Mouse (Mus musculus): ENCODE results near the gene Slc6a6. TPM values are rescaled to one million over a fixed set of nuclear protein-coding genes. Genes with fewer than 3 reads are reported as not detected.

Slc6a6 gene
- total RNA-seq, 1 experiment from 2014 or later, result 169 TPM

GRCm38 (mm10) chr6:91745246-91745645, 61.4 kb downstream of the Slc6a6 start:
- no peak for ATAC-seq (ENCODE audit: extremely low read depth, insufficient number of reproducible peaks, low FRiP score, poor library complexity, severe bottlenecking)

GRCm38 (mm10) chr6:91745947-91746582, 62.2 kb downstream of the Slc6a6 start:
- ATAC-seq (ENCODE audit: extremely low read depth, insufficient number of reproducible peaks, low FRiP score, poor library complexity, severe bottlenecking), result no peak

- no peak for ATAC-seq (ENCODE audit: extremely low read depth, insufficient number of reproducible peaks, low FRiP score, poor library complexity, severe bottlenecking)
These were observed 62.9 kb downstream of the Slc6a6 start for GRCm38 (mm10) chr6:91746776-91747175.

- no peak for ATAC-seq (ENCODE audit: extremely low read depth, insufficient number of reproducible peaks, low FRiP score, poor library complexity, severe bottlenecking)
These were observed 67.1 kb downstream of the Slc6a6 start for GRCm38 (mm10) chr6:91750976-91751375.

GRCm38 (mm10) chr6:91752884-91753283, 69.0 kb downstream of the Slc6a6 start:
- ATAC-seq (ENCODE audit: extremely low read depth, insufficient number of reproducible peaks, low FRiP score, poor library complexity, severe bottlenecking), result no peak

GRCm38 (mm10) chr6:91754098-91754497, 70.2 kb downstream of the Slc6a6 start:
- ATAC-seq (ENCODE audit: extremely low read depth, insufficient number of reproducible peaks, low FRiP score, poor library complexity, severe bottlenecking), result no peak

- no peak for ATAC-seq (ENCODE audit: extremely low read depth, insufficient number of reproducible peaks, low FRiP score, poor library complexity, severe bottlenecking)
These were observed 71.0 kb downstream of the Slc6a6 start for GRCm38 (mm10) chr6:91754845-91755244.

GRCm38 (mm10) chr6:91762051-91762742, 78.3 kb downstream of the Slc6a6 start:
- no peak for ATAC-seq (ENCODE audit: extremely low read depth, insufficient number of reproducible peaks, low FRiP score, poor library complexity, severe bottlenecking)

GRCm38 (mm10) chr6:91767550-91767949, 83.7 kb downstream of the Slc6a6 start:
- ATAC-seq (ENCODE audit: extremely low read depth, insufficient number of reproducible peaks, low FRiP score, poor library complexity, severe bottlenecking), result no peak

GRCm38 (mm10) chr6:91773951-91774350, 90.1 kb downstream of the Slc6a6 start:
- no peak for ATAC-seq (ENCODE audit: extremely low read depth, insufficient number of reproducible peaks, low FRiP score, poor library complexity, severe bottlenecking)

- no peak for ATAC-seq (ENCODE audit: extremely low read depth, insufficient number of reproducible peaks, low FRiP score, poor library complexity, severe bottlenecking)
These were observed 92.7 kb downstream of the Slc6a6 start for GRCm38 (mm10) chr6:91776543-91776942.

- no peak for ATAC-seq (ENCODE audit: extremely low read depth, insufficient number of reproducible peaks, low FRiP score, poor library complexity, severe bottlenecking)
These were observed 95.4 kb downstream of the Slc6a6 start for GRCm38 (mm10) chr6:91779206-91779605.

- no peak for ATAC-seq (ENCODE audit: extremely low read depth, insufficient number of reproducible peaks, low FRiP score, poor library complexity, severe bottlenecking)
These were observed 101.2 kb downstream of the Slc6a6 start for GRCm38 (mm10) chr6:91785018-91785417.

GRCm38 (mm10) chr6:91788311-91788798, 104.5 kb downstream of the Slc6a6 start:
- no peak for ATAC-seq (ENCODE audit: extremely low read depth, insufficient number of reproducible peaks, low FRiP score, poor library complexity, severe bottlenecking)

- ATAC-seq (ENCODE audit: extremely low read depth, insufficient number of reproducible peaks, low FRiP score, poor library complexity, severe bottlenecking), result no peak
These were observed 111.8 kb downstream of the Slc6a6 start for GRCm38 (mm10) chr6:91795640-91796039.

GRCm38 (mm10) chr6:91796064-91796463, 112.2 kb downstream of the Slc6a6 start:
- ATAC-seq (ENCODE audit: extremely low read depth, insufficient number of reproducible peaks, low FRiP score, poor library complexity, severe bottlenecking), result no peak

GRCm38 (mm10) chr6:91796736-91797135, 112.9 kb downstream of the Slc6a6 start:
- no peak for ATAC-seq (ENCODE audit: extremely low read depth, insufficient number of reproducible peaks, low FRiP score, poor library complexity, severe bottlenecking)

- ATAC-seq (ENCODE audit: extremely low read depth, insufficient number of reproducible peaks, low FRiP score, poor library complexity, severe bottlenecking), result no peak
These were observed 114.6 kb downstream of the Slc6a6 start for GRCm38 (mm10) chr6:91798496-91798895.

GRCm38 (mm10) chr6:91804177-91804576, 120.3 kb downstream of the Slc6a6 start:
- ATAC-seq (ENCODE audit: extremely low read depth, insufficient number of reproducible peaks, low FRiP score, poor library complexity, severe bottlenecking), result no peak

GRCm38 (mm10) chr6:91807169-91807568, 123.3 kb downstream of the Slc6a6 start:
- ATAC-seq (ENCODE audit: extremely low read depth, insufficient number of reproducible peaks, low FRiP score, poor library complexity, severe bottlenecking), result no peak

Data from neutrophil, adult 5-6 weeks (primary cell).